Mouse (Mus musculus) forelimb bud, embryonic 11.5 days (tissue): ENCODE measurements at regions not wholly inside any gene's neighbourhood (a gene's known extent, or its start where the extent isn't known, plus 50 kb on each side); places are given as distances from the start of the nearest gene placed in this dataset.
A peak's percentile ranks its signal among the peaks of the same experiment; 100 is the strongest.

Source experiments
- DNase-seq: peaks from one replicate; pipeline ENCODE4 v3.0.0-alpha.2; 2012; ENCODE audit warnings: low read depth, low spot score

GRCm38 (mm10) chr16:86371652-86372051, 470.0 kb upstream of the Adamts5 start:
- no peak for DNase-seq

DNA sequence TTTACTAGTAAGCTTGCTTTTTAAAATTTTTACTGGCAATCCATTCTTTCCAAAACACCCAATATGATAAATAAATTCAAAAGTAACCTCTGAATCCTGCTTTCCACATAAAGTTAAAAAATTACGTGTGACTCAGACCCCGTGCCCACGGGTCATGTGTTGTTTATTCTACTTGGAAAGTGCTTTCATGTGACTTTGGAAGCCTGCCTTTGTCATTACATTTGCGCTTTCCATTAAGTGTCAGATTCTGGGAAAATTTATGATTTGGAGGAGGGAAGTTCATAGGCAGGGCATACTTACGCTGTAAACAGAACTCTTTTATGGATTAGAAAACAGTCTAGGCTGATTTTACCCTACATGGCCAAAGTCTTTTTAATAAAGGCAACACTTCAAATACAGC, 466.8 kb upstream of the Adamts5 start:
- no peak for DNase-seq

DNA sequence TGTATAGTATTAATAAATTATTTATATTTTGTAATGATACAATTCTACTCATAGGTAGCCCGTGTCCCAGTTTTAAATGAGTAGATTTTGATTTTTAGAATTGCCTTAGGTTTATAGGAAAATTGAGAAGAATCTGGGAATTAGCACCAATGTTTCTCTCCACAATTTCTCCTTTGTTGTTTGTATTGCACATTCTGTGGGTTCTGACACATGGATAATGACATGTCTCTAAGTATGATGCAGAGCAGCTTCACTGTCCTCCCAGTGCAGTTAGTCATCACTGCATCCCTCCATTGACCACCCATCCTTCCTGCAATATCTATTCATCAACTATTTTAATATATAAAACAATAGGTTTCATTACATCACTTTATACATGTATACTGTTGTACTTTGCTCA, 464.6 kb upstream of the Adamts5 start:
- no peak for DNase-seq

DNA sequence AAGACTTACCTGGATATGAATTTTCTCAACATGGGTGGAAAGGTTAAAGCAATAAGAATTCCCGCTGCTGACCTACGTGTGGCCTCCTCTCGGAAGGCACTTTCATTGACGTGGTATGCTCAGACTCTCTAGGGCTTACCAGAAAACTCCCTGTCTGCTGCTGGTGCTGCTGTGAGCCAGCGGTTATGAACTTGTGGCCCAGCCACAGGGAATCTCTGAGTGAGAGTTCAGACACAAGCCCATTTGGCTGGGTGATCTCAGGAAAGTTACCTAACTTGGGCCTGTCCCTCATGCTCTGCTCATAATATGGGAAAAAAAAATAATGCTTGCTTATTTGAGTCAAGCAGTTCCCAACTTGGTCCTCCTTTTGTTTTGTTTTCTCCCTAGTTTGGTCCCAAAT, 459.5 kb upstream of the Adamts5 start:
- no peak for DNase-seq

GRCm38 (mm10) chr16:86355036-86355435, 453.4 kb upstream of the Adamts5 start:
- no peak for DNase-seq

DNA sequence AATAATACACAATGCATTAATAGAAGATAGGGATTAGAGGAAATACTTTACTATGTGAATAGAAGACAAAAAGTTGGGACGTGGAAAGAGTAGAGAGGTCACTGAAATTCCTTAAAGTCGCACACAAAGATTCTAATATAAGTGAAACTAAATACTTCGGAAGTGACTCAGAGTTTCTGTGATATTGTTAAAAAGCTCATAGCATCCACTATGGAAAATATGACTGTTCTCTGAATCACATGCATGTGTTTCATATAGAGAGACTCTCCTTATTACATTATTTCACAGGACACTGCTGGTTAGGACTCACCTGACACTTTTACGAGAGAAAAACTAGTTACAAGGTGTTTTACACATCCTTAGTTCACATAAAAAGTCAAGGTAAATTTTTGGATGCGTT, 446.1 kb upstream of the Adamts5 start:
- no peak for DNase-seq

- DNase-seq, result no peak
Measured at GRCm38 (mm10) chr16:86346916-86347315, 445.3 kb upstream of the Adamts5 start.

DNA sequence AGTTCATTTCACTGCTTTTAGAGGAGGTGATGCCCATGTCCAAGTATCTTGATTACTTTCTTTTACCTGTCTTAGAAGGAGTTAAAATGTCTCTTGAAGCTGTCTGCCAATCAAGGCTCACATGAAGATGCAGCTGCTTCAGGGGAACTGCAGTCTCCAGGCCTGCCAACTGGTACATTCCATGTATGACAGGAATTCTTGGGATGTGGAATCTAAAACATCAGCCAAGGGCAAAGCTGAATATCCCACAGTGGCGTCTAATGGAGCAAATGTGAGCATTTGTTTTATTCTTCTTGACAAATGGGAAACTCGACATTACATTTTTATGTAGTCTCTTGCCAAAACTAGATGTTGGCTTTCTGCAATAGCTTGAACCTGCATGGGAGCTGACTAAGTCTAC, 438.7 kb upstream of the Adamts5 start:
- DNase-seq, result no peak

DNA sequence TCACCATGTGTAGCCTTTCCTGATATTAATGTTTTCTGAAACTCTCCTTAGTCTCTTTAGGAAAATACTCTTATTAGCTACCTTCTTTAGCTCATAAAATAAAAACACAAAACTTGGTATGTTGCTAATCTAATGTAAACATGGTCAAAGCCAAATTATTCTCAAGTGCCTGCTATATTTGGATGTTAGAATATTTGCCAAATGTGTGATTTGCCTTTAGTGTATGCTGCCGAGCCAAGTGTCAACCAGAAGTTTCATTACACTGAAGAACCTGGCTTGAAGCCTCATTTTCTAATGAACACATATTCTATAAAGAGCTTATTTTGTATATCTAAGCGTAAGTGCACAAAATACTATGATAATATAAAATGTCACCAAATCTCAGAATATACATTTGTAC, 423.8 kb upstream of the Adamts5 start:
- DNase-seq, result no peak

- peak; percentile 51 for DNase-seq
Measured at GRCm38 (mm10) chr16:86318898-86319297, 417.3 kb upstream of the Adamts5 start.

- DNase-seq, result no peak
Measured at GRCm38 (mm10) chr16:86309696-86310095, 408.1 kb upstream of the Adamts5 start.

DNA sequence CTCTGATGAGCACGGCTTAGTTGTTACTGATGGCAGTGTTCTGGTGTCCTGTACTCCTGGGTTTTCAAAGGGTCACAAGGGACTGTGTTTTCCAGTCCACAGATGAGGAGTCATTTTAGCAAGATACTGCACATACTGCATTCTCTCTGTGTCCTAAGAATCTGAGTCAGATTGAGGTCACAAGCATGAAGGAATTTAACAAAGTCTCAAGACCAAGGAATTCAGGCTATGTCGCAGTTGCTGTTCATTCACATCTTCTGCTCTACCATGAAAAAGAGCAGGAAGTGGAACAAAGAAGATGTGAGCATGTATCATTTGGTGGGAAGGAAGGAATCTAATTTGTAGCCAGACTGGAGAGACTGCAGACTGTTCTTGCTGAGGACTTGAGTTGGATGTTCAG, 402.2 kb upstream of the Adamts5 start:
- no peak for DNase-seq

DNA sequence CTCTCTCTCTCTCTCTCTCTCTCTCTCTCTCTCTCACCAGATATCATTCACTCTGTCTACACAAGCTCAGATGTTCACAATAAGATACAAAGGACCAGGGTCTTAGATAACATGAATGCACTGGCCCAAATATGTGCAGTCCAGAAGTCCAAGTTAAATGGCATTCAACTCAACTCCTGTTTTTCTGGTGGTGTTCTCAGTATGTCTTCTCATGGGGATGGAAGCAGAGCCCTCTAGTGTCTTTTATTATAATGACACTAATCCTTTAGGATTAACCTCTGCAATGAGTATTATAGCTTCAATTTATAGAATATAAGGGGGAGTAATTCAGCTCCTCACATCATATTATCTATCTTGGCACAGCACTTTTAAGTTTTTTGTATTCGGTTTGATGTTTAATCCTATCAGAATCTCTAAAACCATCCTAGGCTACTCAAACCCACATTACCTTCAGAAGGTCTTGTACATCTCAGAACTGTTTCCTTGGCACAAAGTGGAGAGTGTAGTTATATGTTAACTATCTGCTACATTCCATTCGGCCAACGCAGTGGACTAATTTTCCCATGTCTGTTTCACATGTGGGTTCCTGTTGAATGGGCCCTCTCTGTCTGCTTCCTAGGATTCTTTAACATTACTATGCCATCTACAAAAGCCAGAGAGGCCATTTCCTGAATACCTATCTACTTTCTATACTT, 401.0 kb upstream of the Adamts5 start:
- DNase-seq, result no peak

GRCm38 (mm10) chr16:86294436-86294835, 392.8 kb upstream of the Adamts5 start:
- DNase-seq, result no peak

GRCm38 (mm10) chr16:86281326-86281725, 379.7 kb upstream of the Adamts5 start:
- DNase-seq, result no peak

GRCm38 (mm10) chr16:86277031-86277430, 375.4 kb upstream of the Adamts5 start:
- no peak for DNase-seq

GRCm38 (mm10) chr16:86261612-86262011, 360.0 kb upstream of the Adamts5 start:
- DNase-seq, result no peak

DNA sequence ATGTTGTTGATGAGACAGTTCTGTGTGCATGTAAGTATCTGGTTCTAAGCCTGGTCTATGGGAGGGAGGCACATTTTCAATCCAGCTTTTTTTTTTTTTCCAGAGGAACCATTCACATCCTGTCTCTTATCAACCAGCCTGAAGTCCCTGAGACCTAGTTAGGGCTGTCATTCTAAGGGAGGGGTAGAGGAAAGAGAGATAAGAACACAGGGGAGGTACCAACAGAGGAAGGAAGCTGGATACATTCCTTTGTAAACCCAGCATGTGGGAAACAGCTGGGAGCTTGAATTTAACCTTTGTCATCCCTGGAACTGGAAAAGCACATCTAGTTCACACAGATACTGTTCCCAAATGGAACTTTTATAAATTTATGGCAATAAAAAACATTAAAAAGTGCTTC, 351.0 kb upstream of the Adamts5 start:
- DNase-seq, result no peak

GRCm38 (mm10) chr16:86250021-86250420, 348.4 kb upstream of the Adamts5 start:
- no peak for DNase-seq

DNA sequence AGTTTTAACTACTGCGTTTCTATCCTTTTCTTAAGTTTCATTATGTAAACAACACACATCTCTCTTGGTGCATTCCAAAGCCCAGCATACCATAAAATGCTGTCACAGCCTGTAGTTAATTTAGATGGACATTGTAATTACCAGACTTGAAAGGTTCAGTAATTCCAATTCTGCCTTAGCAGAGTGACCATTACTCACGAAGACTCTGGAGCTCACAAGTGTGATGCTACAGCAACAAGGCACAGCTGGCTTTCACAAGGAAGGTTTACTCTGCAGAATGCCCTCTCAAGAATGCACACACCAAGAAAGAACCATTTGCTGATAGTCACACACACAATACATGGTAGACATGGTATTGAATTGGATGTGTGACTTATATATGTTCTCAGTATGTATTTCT, 342.6 kb upstream of the Adamts5 start:
- peak; percentile 8 for DNase-seq

GRCm38 (mm10) chr16:86242766-86243510, 341.3 kb upstream of the Adamts5 start:
- DNase-seq, result no peak

GRCm38 (mm10) chr16:86222997-86223396, 321.4 kb upstream of the Adamts5 start:
- no peak for DNase-seq

GRCm38 (mm10) chr16:86210547-86210946, 308.9 kb upstream of the Adamts5 start:
- no peak for DNase-seq
